Mouse (Mus musculus) kidney, embryonic 14.5 days (tissue): Measurements from ENCODE around the gene 5830473C10Rik. TPM values are rescaled to one million over a fixed set of nuclear protein-coding genes. Genes with fewer than 3 reads are reported as not detected.

Experiments used
- polyA plus RNA-seq: library from polyadenylated mRNA; unstranded; fragments of >200 nt; fragmentation: Nextera tagmentation; extraction: Ambion mirVana; gene quantifications from 2 replicates; pipeline ENCODE4 v1.2.1, GENCODE M21; 2014

Gene 5830473C10Rik
- polyA plus RNA-seq, 1 experiment from 2014 or later = 0.09 TPM

Other genes starting within 250 kb of the 5830473C10Rik start
- 40.0 and 41.2 TPM in 2 replicates for gene Ankrd17, start 194.5 kb upstream of the 5830473C10Rik start, polyA plus RNA-seq
- gene Gm9958, start 193.9 kb upstream of the 5830473C10Rik start, polyA plus RNA-seq = 6.7 and 7.1 TPM in 2 replicates
- gene Alb, start 100.2 kb upstream of the 5830473C10Rik start, polyA plus RNA-seq = 1.4 and 1.7 TPM in 2 replicates
- gene Afp, start 70.4 kb upstream of the 5830473C10Rik start, polyA plus RNA-seq = 17.9 and 29.1 TPM in 2 replicates
- 3.1 and 5.1 TPM in 2 replicates for gene Afm, start 42.2 kb upstream of the 5830473C10Rik start, polyA plus RNA-seq
- gene Rassf6, start 79.5 kb downstream of the 5830473C10Rik start, polyA plus RNA-seq = 6.0 and 8.3 TPM in 2 replicates
- gene Cxcl5, start 198.3 kb downstream of the 5830473C10Rik start, polyA plus RNA-seq = 0.14 TPM in 1 of 2 replicates, not detected in the other
- gene Ppbp, start 207.4 kb downstream of the 5830473C10Rik start, polyA plus RNA-seq = 1.9 and 3.4 TPM in 2 replicates
- 28.2 and 35.1 TPM in 2 replicates for gene Pf4, start 211.3 kb downstream of the 5830473C10Rik start, polyA plus RNA-seq
- gene Cxcl3, start 225.0 kb downstream of the 5830473C10Rik start, polyA plus RNA-seq = not detected in 2 replicates
- not detected in 2 replicates for gene Cxcl15, start 233.4 kb downstream of the 5830473C10Rik start, polyA plus RNA-seq